Mouse (Mus musculus) bone marrow, adult 2 months (tissue): ENCODE measurements around the gene Grm6.

Experiments used
- CTCF ChIP-seq: fragments of 200-500 bp; IDR thresholded peaks from 2 replicates; pipeline ENCODE4 v1.5.1; 2011; ENCODE audit warnings: low read length, control low read depth; ENCODE audit not compliant: control insufficient read depth, insufficient read depth
- POLR2A ChIP-seq: fragments of 200-500 bp; IDR thresholded peaks from 2 replicates; pipeline ENCODE4 v1.6.1; 2011; ENCODE audit warnings: low read depth, mild to moderate bottlenecking, control low read depth, low read length, borderline replicate concordance; ENCODE audit not compliant: control insufficient read depth

DNA sequence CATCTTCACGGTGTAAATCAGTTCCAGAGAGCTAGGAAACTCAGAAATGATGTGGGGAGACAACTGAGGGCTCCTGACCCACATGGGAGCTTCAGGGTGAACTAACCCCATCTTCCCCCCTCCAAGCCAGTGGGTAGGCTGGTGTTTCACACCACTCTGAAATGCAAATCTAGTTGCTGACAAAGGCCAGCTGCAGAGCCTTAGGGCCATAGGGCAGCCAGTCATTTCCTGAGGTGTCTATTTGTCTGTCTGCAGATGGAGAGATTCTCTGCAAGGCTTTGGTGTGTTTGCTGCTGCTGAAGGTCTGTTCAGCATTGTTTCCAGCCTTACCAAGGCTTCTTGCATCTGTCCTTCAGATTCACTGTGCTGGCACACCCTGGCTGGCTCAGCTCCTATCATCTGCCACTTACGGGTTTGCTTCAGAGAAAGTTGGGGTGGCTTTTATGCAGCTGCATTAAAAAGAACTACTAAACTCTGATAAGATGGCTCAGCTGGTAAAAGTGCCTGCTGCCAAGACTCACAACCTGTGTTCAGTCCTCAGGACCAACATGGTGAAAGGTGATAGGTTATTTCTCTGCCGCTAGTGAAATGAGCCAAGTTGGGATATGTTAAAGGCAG is 1.9 kb upstream of the Grm6 start:
- TF ChIP-seq CTCF (no peak), POLR2A (no peak)
